Comparison of ENCODE assay signal across 9 mouse cellular contexts in genomic region chr16:49965528-49966250, GRCm38 (mm10).
DNase-seq lines count a peak whose midpoint lies in the region; ATAC-seq and TF ChIP-seq lines count a peak whose summit lies in the region.
"Had no signal": no experiment of that assay in that cellular context is flagged by ENCODE, and none has a peak within 500 bp of the region (broad histone marks: within the 10 kb centered on the region; RNA-seq: fewer than 3 reads in every experiment).

No protein-coding gene starts in this region.

- TF ChIP-seq EP300 in MEL (IDR thresholded peaks at IDR 0.05; ENCODE audit: low read depth in 1 of 2, low read length in 2 of 2): no peak
- no peak for TF ChIP-seq EP300 in heart, postnatal 0 days (IDR thresholded peaks at IDR 0.05; ENCODE audit: low read depth)

- WGBS in kidney, adult 2 months: 33% methylated on average over 7 of the region's 7 CpGs
- 52% methylated on average over 7 of the region's 7 CpGs for WGBS in heart, postnatal 0 days
- 50% methylated on average over 7 of the region's 7 CpGs for WGBS in liver, embryonic 15.5 days (ENCODE audit: insufficient replicate concordance)
- WGBS in stomach, embryonic 15.5 days: 30% methylated on average over 7 of the region's 7 CpGs

- no peak for TF ChIP-seq POLR2A in kidney, adult 2 months (IDR thresholded peaks at IDR 0.05; ENCODE audit: low read depth, low read length)
- no peak for TF ChIP-seq POLR2A in MEL (IDR thresholded peaks at IDR 0.05; ENCODE audit: control insufficient read depth in 1 of 2, insufficient read depth in 1 of 2, low read depth in 1 of 2, low read length in 2 of 2, poor library complexity in 1 of 2)

- H3K4me3 ChIP-seq in kidney, adult 2 months (ENCODE audit: insufficient read depth, low read depth, low read length): no peak overlapping the region
- no peak overlapping the region for H3K4me3 ChIP-seq in MEL (ENCODE audit: control insufficient read depth in 1 of 2, insufficient read depth in 1 of 2, low read depth in 2 of 2, low read length in 2 of 2)
- H3K4me3 ChIP-seq in heart, postnatal 0 days (ENCODE audit: low read depth, low read length): no peak overlapping the region
- H3K4me3 ChIP-seq in liver, embryonic 15.5 days (replicated peaks): no peak overlapping the region
- H3K4me3 ChIP-seq in stomach, embryonic 15.5 days (replicated peaks): no peak overlapping the region

- no peaks in the 10 kb centered on the region for H3K27me3 ChIP-seq in kidney, adult 2 months (replicated peaks; ENCODE audit: control insufficient read depth, insufficient read depth, low read length)
- H3K27me3 ChIP-seq in MEL (ENCODE audit: control insufficient read depth in 1 of 2, insufficient read depth in 2 of 2, low read length in 2 of 2): no peaks in the 10 kb centered on the region
- no peaks in the 10 kb centered on the region for H3K27me3 ChIP-seq in heart, postnatal 0 days (ENCODE audit: control insufficient read depth, insufficient read depth, low read length)
- H3K27me3 ChIP-seq in liver, embryonic 15.5 days: no peaks in the 10 kb centered on the region
- H3K27me3 ChIP-seq in stomach, embryonic 15.5 days (replicated peaks): no peaks in the 10 kb centered on the region
- H3K27me3 ChIP-seq: Patski had no signal

- no peaks in the 10 kb centered on the region for H3K79me2 ChIP-seq in MEL (ENCODE audit: control insufficient read depth, insufficient read depth, low read length, poor library complexity)

- TF ChIP-seq CTCF in kidney, adult 2 months (conservative IDR thresholded peaks at IDR 0.05; ENCODE audit: insufficient read depth, insufficient read length, low read depth, low read length): no peak
- TF ChIP-seq CTCF in MEL (IDR thresholded peaks at IDR 0.05 in 2 of 3, conservative IDR thresholded peaks at IDR 0.05 in 1 of 3; ENCODE audit: control insufficient read depth in 1 of 3, insufficient read depth in 1 of 3, low read depth in 2 of 3, low read length in 3 of 3, poor library complexity in 1 of 3, severe bottlenecking in 1 of 3): no peak
- no peak for TF ChIP-seq CTCF in heart, postnatal 0 days (IDR thresholded peaks at IDR 0.05; ENCODE audit: low read depth)

- no peak for TF ChIP-seq RAD21 in MEL (IDR thresholded peaks at IDR 0.05; ENCODE audit: low read depth, low read length)

- no peak overlapping the region for H3K9ac ChIP-seq in MEL (ENCODE audit: control insufficient read depth, low read depth, low read length, poor library complexity, severe bottlenecking)
- no peak overlapping the region for H3K9ac ChIP-seq in heart, postnatal 0 days (replicated peaks; ENCODE audit: low read depth, low read length)
- H3K9ac ChIP-seq in liver, embryonic 15.5 days: no peak overlapping the region
- H3K9ac ChIP-seq in stomach, embryonic 15.5 days: no peak overlapping the region

- DNase-seq in kidney, adult 2 months: peak; percentile 24
- no peak for DNase-seq in kidney, adult 11 months
- DNase-seq in MEL (ENCODE audit: low read depth, low spot score): no peak
- DNase-seq in heart, postnatal 0 days (ENCODE audit: low spot score): no peak
- DNase-seq in urinary bladder, adult 2 months (ENCODE audit: low spot score): no peak
- DNase-seq in adrenal gland, postnatal 14 days: no peak

- H3K9me3 ChIP-seq in MEL (replicated peaks; ENCODE audit: insufficient read depth, low read length): no peaks in the 10 kb centered on the region
- H3K9me3 ChIP-seq in heart, postnatal 0 days (replicated peaks; ENCODE audit: control insufficient read depth, low read length): no peaks in the 10 kb centered on the region
- no peaks in the 10 kb centered on the region for H3K9me3 ChIP-seq in liver, embryonic 15.5 days (replicated peaks)
- H3K9me3 ChIP-seq in stomach, embryonic 15.5 days: no peaks in the 10 kb centered on the region

- H3K4me1 ChIP-seq in kidney, adult 2 months (ENCODE audit: control insufficient read depth, insufficient read depth, low read length): no peaks in the 10 kb centered on the region
- peaks cover 10 to 23% of the 10 kb centered on the region in 2 experiments for H3K4me1 ChIP-seq in MEL (ENCODE audit: control insufficient read depth in 1 of 2, insufficient read depth in 2 of 2, low read length in 2 of 2)
- peaks cover 31% of the 10 kb centered on the region for H3K4me1 ChIP-seq in heart, postnatal 0 days (ENCODE audit: control insufficient read depth, insufficient read depth)
- H3K4me1 ChIP-seq in liver, embryonic 15.5 days (replicated peaks): peaks cover 19% of the 10 kb centered on the region
- H3K4me1 ChIP-seq in stomach, embryonic 15.5 days: peaks cover 4% of the 10 kb centered on the region

- H3K4me2 ChIP-seq in heart, postnatal 0 days (ENCODE audit: low read depth, low read length): no peak overlapping the region
- H3K4me2 ChIP-seq in liver, embryonic 15.5 days: no peak overlapping the region
- no peak overlapping the region for H3K4me2 ChIP-seq in stomach, embryonic 15.5 days

- ATAC-seq in heart, postnatal 0 days (ENCODE audit: insufficient read depth, low read depth): no peak
- peak; percentile 71 for ATAC-seq in liver, embryonic 15.5 days (ENCODE audit: insufficient read depth)
- peak; percentile 19; the same call in 1 of the 2 replicates for ATAC-seq in stomach, embryonic 15.5 days (ENCODE audit: insufficient read depth, low FRiP score, low read depth)
- ATAC-seq: Patski had no signal

- H3K27ac ChIP-seq in kidney, adult 2 months (ENCODE audit: insufficient read depth, low read depth, low read length): no peak overlapping the region
- no peak overlapping the region for H3K27ac ChIP-seq in MEL (ENCODE audit: control insufficient read depth, low read depth, low read length)
- H3K27ac ChIP-seq in heart, postnatal 0 days (ENCODE audit: low read depth): peak overlapping the region; percentile 9
- 0 out of 2 replicates have a peak overlapping the region, but pooled peaks have one; percentile 26 for H3K27ac ChIP-seq in liver, embryonic 15.5 days (replicated peaks)
- H3K27ac ChIP-seq in stomach, embryonic 15.5 days: peak overlapping the region; percentile 67; the same call in 1 of the 2 replicates

- H3K36me3 ChIP-seq in kidney, adult 2 months (ENCODE audit: control insufficient read depth, insufficient read depth, low read length): no peaks in the 10 kb centered on the region
- peaks cover 0 to 24% of the 10 kb centered on the region in 2 experiments; a peak in 2 of 4 replicates for H3K36me3 ChIP-seq in MEL (ENCODE audit: control insufficient read depth in 1 of 2, insufficient read depth in 2 of 2, low read length in 2 of 2)
- H3K36me3 ChIP-seq in heart, postnatal 0 days (replicated peaks; ENCODE audit: control insufficient read depth, insufficient read depth, low read length): no peaks in the 10 kb centered on the region
- no peaks in the 10 kb centered on the region for H3K36me3 ChIP-seq in liver, embryonic 15.5 days (replicated peaks)
- no peaks in the 10 kb centered on the region for H3K36me3 ChIP-seq in stomach, embryonic 15.5 days

TF ChIP-seq in MEL, 35 proteins besides CTCF, POLR2A, EP300 and RAD21:
- TF ChIP-seq RCOR1 (IDR thresholded peaks at IDR 0.05; ENCODE audit: low read depth, low read length): no peak
- peak; percentile 62 for TF ChIP-seq ZNF384 (IDR thresholded peaks at IDR 0.05; ENCODE audit: low read depth, low read length)

Comparison
In these comparisons a context has a peak if more than half of its experiments do, and no peak if none do; other contexts are left out.
1. H3K27ac ChIP-seq: peak in heart, postnatal 0 days (single experiment), liver, embryonic 15.5 days (single experiment) and stomach, embryonic 15.5 days (single experiment); none in kidney, adult 2 months (single experiment) and MEL (single experiment).